Mouse (Mus musculus) small intestine, adult 2 months (tissue): Measurements from ENCODE around the gene Mns1.

Experiments used
- CTCF ChIP-seq: fragments of 200-500 bp; IDR thresholded peaks from 2 replicates; pipeline ENCODE4 v1.5.1; 2012; ENCODE audit warnings: low read depth, mild to moderate bottlenecking, control low read depth, inconsistent platforms, low read length, moderate library complexity, mixed read lengths; ENCODE audit not compliant: insufficient replicate concordance, insufficient read length; ENCODE audit errors: extremely low read depth
- POLR2A ChIP-seq: fragments of 200-500 bp; IDR thresholded peaks from 2 replicates; pipeline ENCODE4 v1.6.1; 2012; ENCODE audit warnings: low read depth, mild to moderate bottlenecking, control low read depth, inconsistent platforms, low read length, moderate library complexity

GRCm38 (mm10) chr9:72497171-72497570 lies 59.4 kb downstream of the Mns1 start:
- no peak for TF ChIP-seq CTCF
- TF ChIP-seq POLR2A: no peak
